ENCODE assay signal across 16 mouse cellular contexts in genomic region chr15:84417592-84418265, GRCm38 (mm10). TPM values are rescaled to one million over a fixed set of nuclear protein-coding genes. Genes with fewer than 3 reads are reported as not detected.
A peak's percentile ranks its signal among the peaks of the same experiment; 100 is the strongest.
DNase-seq lines count a peak whose midpoint lies in the region; ATAC-seq lines count a peak whose summit lies in the region.
"Had no signal": no experiment of that assay in that cellular context is flagged by ENCODE, and none has a peak within 500 bp of the region (broad histone marks: within the 10 kb centered on the region; RNA-seq: fewer than 3 reads in every experiment).

No protein-coding gene starts in this region.

- H3K36me3 ChIP-seq in neural tube, embryonic 11.5 days (ENCODE audit: control insufficient read depth, insufficient read depth, low read length): no peaks in the 10 kb centered on the region
- H3K36me3 ChIP-seq in forebrain, embryonic 15.5 days: no peaks in the 10 kb centered on the region
- H3K36me3 ChIP-seq in midbrain, embryonic 11.5 days (ENCODE audit: control insufficient read depth, insufficient read depth, low read length): no peaks in the 10 kb centered on the region
- H3K36me3 ChIP-seq: heart, embryonic 15.5 days; limb, embryonic 12.5 days had no signal

- peak overlapping the region; percentile 27; the same call in 1 of the 2 replicates for H3K9ac ChIP-seq in neural tube, embryonic 11.5 days (ENCODE audit: low read length)
- H3K9ac ChIP-seq in forebrain, embryonic 15.5 days (replicated peaks): peak overlapping the region; percentile 31
- H3K9ac ChIP-seq in midbrain, embryonic 11.5 days (ENCODE audit: low read length): peak overlapping the region; percentile 37
- H3K9ac ChIP-seq: heart, embryonic 15.5 days; limb, embryonic 12.5 days had no signal

- no peak overlapping the region for H3K4me2 ChIP-seq in neural tube, embryonic 11.5 days (ENCODE audit: low read depth)
- no peak overlapping the region for H3K4me2 ChIP-seq in forebrain, embryonic 15.5 days (replicated peaks)
- H3K4me2 ChIP-seq in midbrain, embryonic 11.5 days: peak overlapping the region; percentile 29; the same call in 1 of the 2 replicates
- H3K4me2 ChIP-seq: heart, embryonic 15.5 days; limb, embryonic 12.5 days had no signal

- H3K27me3 ChIP-seq in neural tube, embryonic 11.5 days (ENCODE audit: control insufficient read depth, insufficient read depth, low read length): no peaks in the 10 kb centered on the region
- no peaks in the 10 kb centered on the region for H3K27me3 ChIP-seq in forebrain, embryonic 15.5 days
- no peaks in the 10 kb centered on the region for H3K27me3 ChIP-seq in midbrain, embryonic 11.5 days (ENCODE audit: control insufficient read depth, insufficient read depth, low read length)

- WGBS in neural tube, embryonic 11.5 days: 23% methylated on average over 13 of the region's 13 CpGs
- 3% methylated on average over 13 of the region's 13 CpGs for WGBS in forebrain, embryonic 15.5 days
- WGBS in midbrain, embryonic 11.5 days: 7% methylated on average over 13 of the region's 13 CpGs

- peaks cover 11% of the 10 kb centered on the region for H3K4me1 ChIP-seq in neural tube, embryonic 11.5 days (ENCODE audit: control insufficient read depth, insufficient read depth, low read length)
- H3K4me1 ChIP-seq in forebrain, embryonic 15.5 days: peaks cover 48% of the 10 kb centered on the region
- peaks cover 62% of the 10 kb centered on the region for H3K4me1 ChIP-seq in midbrain, embryonic 11.5 days (ENCODE audit: control insufficient read depth, insufficient read depth, low read length)

- H3K27ac ChIP-seq in neural tube, embryonic 11.5 days (ENCODE audit: low read depth, low read length): peak overlapping the region; percentile 75
- peak overlapping the region; percentile 93 for H3K27ac ChIP-seq in forebrain, embryonic 15.5 days (replicated peaks)
- peak overlapping the region; percentile 83 for H3K27ac ChIP-seq in midbrain, embryonic 11.5 days (ENCODE audit: low read depth, low read length)
- H3K27ac ChIP-seq: gastrocnemius, adult 2 months; heart, embryonic 15.5 days; limb, embryonic 12.5 days had no signal

- no peak overlapping the region for H3K4me3 ChIP-seq in neural tube, embryonic 11.5 days (ENCODE audit: low read depth, low read length)
- no peak overlapping the region for H3K4me3 ChIP-seq in forebrain, embryonic 15.5 days
- no peak overlapping the region for H3K4me3 ChIP-seq in midbrain, embryonic 11.5 days (ENCODE audit: low read depth, low read length)
- H3K4me3 ChIP-seq: gastrocnemius, adult 2 months; heart, embryonic 15.5 days; limb, embryonic 12.5 days; megakaryocyte, embryonic 14.5 days had no signal

- H3K9me3 ChIP-seq in neural tube, embryonic 11.5 days (ENCODE audit: control insufficient read depth, low read length): no peaks in the 10 kb centered on the region
- no peaks in the 10 kb centered on the region for H3K9me3 ChIP-seq in forebrain, embryonic 15.5 days
- H3K9me3 ChIP-seq in midbrain, embryonic 11.5 days (ENCODE audit: control insufficient read depth, low read length): no peaks in the 10 kb centered on the region; the same call in 1 of the 2 replicates
- H3K9me3 ChIP-seq: heart, embryonic 15.5 days; limb, embryonic 12.5 days had no signal

- DNase-seq in neural tube, embryonic 11.5 days (ENCODE audit: low spot score): peak; percentile 65
- no peak for DNase-seq in neural tube, embryonic 10.5 days (ENCODE audit: extremely low spot score, low spot score)
- DNase-seq in midbrain, embryonic 11.5 days (ENCODE audit: low spot score, missing footprints): peak; percentile 95
- peak; percentile 93 for DNase-seq in retina, postnatal 1 day
- DNase-seq in natural killer cell, adult 2 months (ENCODE audit: low spot score in 2 of 2): no peak
- DNase-seq in urinary bladder, adult 2 months (ENCODE audit: low spot score): no peak
- no peak for DNase-seq in adrenal gland, postnatal 4 days (ENCODE audit: low spot score in 2 of 2)
- DNase-seq: cerebellum, adult 11 months; gastrocnemius, adult 2 months; kidney, adult 9 months; lung, adult 18-20 months had no signal

- ATAC-seq in neural tube, embryonic 11.5 days (ENCODE audit: insufficient read depth, low FRiP score, low TSS enrichment): peak; percentile 84
- ATAC-seq in forebrain, embryonic 15.5 days (replicated peaks): peak; percentile 42
- ATAC-seq in midbrain, embryonic 11.5 days (ENCODE audit: low FRiP score): peak; percentile 81

RNA-seq across cellular contexts. Expression of gene Shisal1, which starts 29.2 kb away (rescaled TPM):
- 5.3 and 7.3 TPM in 2 replicates for polyA plus RNA-seq in neural tube, embryonic 11.5 days (2014; fragmentation: Nextera tagmentation; extraction: Ambion mirVana)
- 11.3 and 12.5 TPM in 2 replicates for polyA plus RNA-seq in forebrain, embryonic 15.5 days (2015; fragmentation: Nextera tagmentation; extraction: Ambion mirVana)
- polyA plus RNA-seq in midbrain, embryonic 11.5 days (2014; fragmentation: Nextera tagmentation; extraction: Ambion mirVana): 7.8 and 8.3 TPM in 2 replicates
- 90.1 and 101 TPM in 2 replicates for polyA plus RNA-seq in urinary bladder, adult 2 months (2012; rRNA removed)
- total RNA-seq in adrenal gland, postnatal 4 days (2021): 1 to 10 TPM; 3.6 to 5.3 TPM
- total RNA-seq: MEL had no signal

Comparison
In these comparisons a context has a peak if more than half of its experiments do, and no peak if none do; other contexts are left out.
1. DNase-seq: peak in neural tube, embryonic 11.5 days (single experiment), midbrain, embryonic 11.5 days (single experiment) and retina, postnatal 1 day (single experiment); none in neural tube, embryonic 10.5 days (single experiment), natural killer cell, adult 2 months (0 of 2), urinary bladder, adult 2 months (single experiment) and adrenal gland, postnatal 4 days (0 of 2).
2. Peak in every context shown above with its lines, with median percentiles within 50 percentile points of each other: ATAC-seq, H3K27ac ChIP-seq and H3K9ac ChIP-seq.